Mouse (Mus musculus) G1E (cell line): ENCODE results near the gene Cracr2b. TPM values are rescaled to one million over a fixed set of nuclear protein-coding genes. Genes with fewer than 3 reads are reported as not detected.

Source experiments
- ATAC-seq: 2 replicates; pipeline ENCODE4 v1.8.0; 2016; ENCODE audit warnings: mild to moderate bottlenecking; ENCODE audit not compliant: insufficient number of reproducible peaks, poor library complexity, low FRiP score, severe bottlenecking; ENCODE audit errors: extremely low read depth
- DNase-seq: peaks from one replicate; pipeline ENCODE4 v3.0.0; 2012; ENCODE audit warnings: low spot score
- H3K27me3 ChIP-seq: 2 replicates; pipeline ENCODE4 v1.6.1; 2012; ENCODE audit warnings: mild to moderate bottlenecking, low read length, inconsistent platforms; ENCODE audit not compliant: insufficient read depth
- H3K36me3 ChIP-seq: replicated peaks from 2 replicates; pipeline ENCODE3; 2012; ENCODE audit warnings: mild to moderate bottlenecking, inconsistent platforms
- H3K4me1 ChIP-seq: 2 replicates; pipeline ENCODE4 v1.6.1; 2012; ENCODE audit warnings: low read depth, low read length, inconsistent platforms, mixed read lengths; ENCODE audit not compliant: insufficient read depth
- H3K4me3 ChIP-seq: 2 replicates; pipeline ENCODE4 v1.5.1; 2012; ENCODE audit warnings: low read depth, mild to moderate bottlenecking, inconsistent platforms, low read length, moderate library complexity, mixed read lengths
- H3K9me3 ChIP-seq: replicated peaks from 2 replicates; pipeline ENCODE4 v1.6.1; 2012; ENCODE audit warnings: inconsistent platforms
- CTCF ChIP-seq: IDR thresholded peaks from 2 replicates; pipeline ENCODE4 v1.5.1; 2012; ENCODE audit warnings: low read depth, low read length, inconsistent platforms, mixed read lengths
- GATA1 ChIP-seq: IDR thresholded peaks from 2 replicates; pipeline ENCODE4 v1.6.1; 2012; ENCODE audit warnings: borderline replicate concordance, low read length, inconsistent platforms, mixed read lengths
- GATA2 ChIP-seq: IDR thresholded peaks from 2 replicates; pipeline ENCODE4 v1.6.1; 2012; ENCODE audit warnings: low read depth, low read length, inconsistent platforms, borderline replicate concordance
- POLR2AphosphoS5 ChIP-seq: IDR thresholded peaks from 2 replicates; pipeline ENCODE4 v1.6.1; 2012; ENCODE audit warnings: low read depth, low read length, inconsistent platforms; ENCODE audit not compliant: insufficient replicate concordance
- TAL1 ChIP-seq: conservative IDR thresholded peaks from 2 replicates; pipeline ENCODE4 v1.6.1; 2012; ENCODE audit warnings: low read depth, low read length, inconsistent platforms, mixed read lengths
- polyA plus RNA-seq: library from polyadenylated mRNA; stranded (reverse); fragments of >175 nt; gene quantifications from 2 replicates; pipeline ENCODE4 v1.2.3, GENCODE M21; 2012
- total RNA-seq, 2 experiments: library from RNA; stranded (forward) in 1 of 2; stranded (reverse) in 1 of 2; fragments of 200-1000 nt in 1 of 2; fragments of >200 nt in 1 of 2; fragmentation: Nextera tagmentation in 1 of 2; gene quantifications; 2 replicates each; pipeline ENCODE4 v1.2.3; 2014 to 2017

The Cracr2b gene
- total and polyA plus RNA-seq, 3 experiments, result 0.44 TPM; not detected in 2

DNA sequence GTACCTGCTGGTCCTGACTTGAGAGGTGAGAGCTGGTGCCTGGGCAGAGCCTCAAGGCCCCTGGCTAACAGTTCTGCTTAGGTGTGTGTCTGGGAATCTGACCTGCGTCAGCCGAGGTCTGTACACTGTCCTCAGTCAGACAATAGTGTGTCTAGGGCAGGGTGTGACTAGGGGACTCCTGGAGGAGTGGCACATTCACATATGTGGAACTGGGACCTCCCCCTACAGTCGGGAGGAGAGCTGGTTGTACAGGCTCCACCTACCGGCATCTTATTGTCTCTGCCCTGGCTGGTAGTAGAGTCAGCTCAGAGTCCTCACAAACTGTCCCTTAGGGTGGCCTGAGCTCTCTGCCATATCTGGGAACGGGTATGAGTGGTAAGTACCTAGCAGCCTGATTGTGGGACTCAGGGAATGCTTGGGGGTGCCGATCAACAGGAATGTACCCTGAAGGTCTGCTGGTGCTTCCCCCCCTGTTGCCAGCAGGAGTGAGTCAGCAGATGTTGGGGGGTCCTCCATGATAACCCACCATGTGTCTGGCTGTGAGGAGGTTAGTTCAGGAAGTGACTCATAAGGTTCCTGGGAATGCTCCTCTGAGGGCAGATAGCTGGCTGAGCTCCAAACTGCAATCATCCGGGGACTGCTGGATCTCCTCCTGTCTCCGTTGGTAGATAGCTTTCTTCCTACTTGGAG is 7.8 kb downstream of the Cracr2b start:
- Histone ChIP-seq H3K4me3 (peak overlapping the region; percentile 78), H3K36me3 (peaks cover 49% of the 10 kb centered on the region), H3K27me3 (peaks cover 21% of the 10 kb centered on the region), H3K9me3 (no peaks in the 10 kb centered on the region), H3K4me1 (peaks cover 88% of the 10 kb centered on the region)
- peak; percentile 89 for ATAC-seq
- TF ChIP-seq POLR2AphosphoS5, result peak; percentile 9; the same call in 1 of the 2 replicates
- TF ChIP-seq GATA2, result no peak
- DNase-seq, result peak; percentile 94

DNA sequence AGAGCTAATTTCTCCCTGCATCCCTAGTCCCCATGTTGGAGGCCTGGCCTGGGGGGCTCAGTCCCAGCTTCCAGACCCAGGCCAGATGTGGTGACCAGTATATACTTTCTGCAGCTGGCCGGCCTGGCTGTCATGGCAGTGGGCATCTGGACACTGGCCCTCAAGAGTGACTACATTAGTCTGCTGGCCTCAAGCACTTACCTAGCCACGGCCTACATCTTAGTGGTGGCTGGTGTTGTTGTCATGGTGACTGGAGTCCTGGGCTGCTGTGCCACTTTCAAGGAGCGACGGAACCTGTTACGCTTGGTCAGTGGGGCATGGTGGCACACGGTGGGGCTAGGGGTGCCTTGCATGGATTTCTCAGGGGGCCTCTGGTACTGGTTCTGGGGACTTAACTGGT is 8.5 kb downstream of the Cracr2b start:
- H3K36me3 ChIP-seq, result peaks cover 49% of the 10 kb centered on the region
- H3K27me3 ChIP-seq, result peaks cover 14% of the 10 kb centered on the region
- peak overlapping the region; percentile 78 for H3K4me3 ChIP-seq
- H3K4me1 ChIP-seq, result peaks cover 89% of the 10 kb centered on the region
- H3K9me3 ChIP-seq, result no peaks in the 10 kb centered on the region
- no peak for DNase-seq
- TF ChIP-seq TAL1, result no peak
- no peak for TF ChIP-seq GATA2
- no peak for TF ChIP-seq CTCF
- ATAC-seq, result no peak

DNA sequence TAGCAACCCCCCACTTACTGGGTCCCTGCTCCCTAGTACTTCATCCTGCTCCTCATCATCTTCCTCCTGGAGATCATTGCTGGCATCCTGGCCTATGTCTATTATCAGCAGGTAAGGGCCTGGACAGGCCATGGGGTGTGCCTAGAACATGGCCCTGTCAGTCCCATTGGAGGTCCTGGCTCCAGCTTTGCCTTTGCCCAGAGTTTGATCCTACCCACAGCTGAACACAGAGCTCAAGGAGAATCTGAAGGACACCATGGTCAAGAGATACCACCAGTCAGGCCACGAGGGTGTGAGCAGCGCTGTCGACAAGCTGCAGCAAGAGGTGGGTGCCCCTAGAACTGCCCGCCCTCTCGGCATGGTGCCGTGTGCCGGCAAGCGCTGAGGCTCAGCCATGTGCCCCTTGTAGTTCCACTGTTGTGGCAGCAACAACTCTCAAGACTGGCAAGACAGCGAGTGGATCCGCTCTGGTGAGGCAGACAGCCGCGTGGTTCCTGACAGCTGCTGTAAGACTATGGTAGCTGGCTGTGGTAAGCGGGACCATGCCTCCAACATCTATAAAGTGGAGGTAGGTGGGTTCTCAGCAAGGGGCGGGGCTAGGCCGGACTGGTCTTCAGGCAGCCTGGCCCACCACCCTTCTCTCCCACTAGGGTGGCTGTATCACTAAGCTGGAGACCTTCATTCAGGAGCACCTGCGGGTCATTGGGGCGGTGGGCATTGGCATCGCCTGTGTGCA is 9.2 kb downstream of the Cracr2b start:
- H3K4me3 ChIP-seq, result peak overlapping the region; percentile 78; the same call in 1 of the 2 replicates
- DNase-seq, result no peak
- TF ChIP-seq GATA2 (no peak), CTCF (no peak), POLR2AphosphoS5 (no peak), TAL1 (no peak), GATA1 (no peak)
- H3K27me3 ChIP-seq, result peaks cover 7% of the 10 kb centered on the region; the same call in 1 of the 2 replicates
- no peak for ATAC-seq
- peaks cover 83% of the 10 kb centered on the region for H3K4me1 ChIP-seq
- H3K36me3 ChIP-seq, result peaks cover 49% of the 10 kb centered on the region
- H3K9me3 ChIP-seq, result no peaks in the 10 kb centered on the region

DNA sequence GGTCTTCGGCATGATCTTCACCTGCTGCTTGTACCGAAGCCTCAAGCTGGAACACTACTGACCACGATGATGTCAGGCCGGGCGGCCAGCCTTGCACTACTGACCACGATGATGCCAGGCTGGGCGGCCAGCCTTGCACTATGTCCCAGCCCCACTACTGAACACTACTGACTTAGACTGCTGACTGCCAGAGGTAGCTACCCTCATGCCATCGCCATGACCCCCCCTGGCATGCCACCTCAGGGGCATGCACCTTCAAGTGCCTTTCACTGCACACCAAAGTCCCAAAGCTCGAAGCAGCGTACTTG is 9.7 kb downstream of the Cracr2b start:
- Histone ChIP-seq H3K27me3 (peaks cover 3% of the 10 kb centered on the region; the same call in 1 of the 2 replicates), H3K4me3 (peak overlapping the region; percentile 24; the same call in 1 of the 2 replicates), H3K36me3 (peaks cover 49% of the 10 kb centered on the region), H3K9me3 (no peaks in the 10 kb centered on the region), H3K4me1 (peaks cover 81% of the 10 kb centered on the region)
- DNase-seq (no peak), ATAC-seq (no peak)
- TF ChIP-seq GATA1, result no peak
- no peak for TF ChIP-seq TAL1
- no peak for TF ChIP-seq GATA2
- no peak for TF ChIP-seq CTCF
- no peak for TF ChIP-seq POLR2AphosphoS5

DNA sequence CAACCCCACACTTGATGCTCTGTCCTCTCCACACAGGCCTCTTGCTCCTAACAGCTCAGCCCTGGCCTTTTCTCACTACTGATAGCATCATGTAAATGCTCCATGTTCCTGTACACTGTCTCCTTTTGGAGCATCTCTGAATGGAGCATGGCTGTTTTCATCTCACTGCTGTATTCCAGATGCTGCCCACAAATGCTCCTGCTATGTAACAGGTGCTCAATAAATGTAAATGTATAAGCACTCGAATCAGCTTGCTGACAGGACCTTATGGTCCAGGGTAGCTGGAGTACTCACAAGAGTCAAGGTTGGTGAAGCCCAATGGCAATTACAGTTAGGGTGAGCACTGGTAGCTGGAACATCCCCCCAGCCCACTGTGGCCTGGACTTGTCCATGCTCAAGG is 10.3 kb downstream of the Cracr2b start:
- ATAC-seq (no peak), DNase-seq (no peak)
- TF ChIP-seq CTCF, result no peak
- no peak for TF ChIP-seq TAL1
- no peak for TF ChIP-seq GATA2
- no peak for TF ChIP-seq POLR2AphosphoS5
- TF ChIP-seq GATA1, result no peak
- H3K9me3 ChIP-seq, result no peaks in the 10 kb centered on the region
- no peak overlapping the region for H3K4me3 ChIP-seq
- H3K36me3 ChIP-seq, result peaks cover 49% of the 10 kb centered on the region
- no peaks in the 10 kb centered on the region for H3K27me3 ChIP-seq
- H3K4me1 ChIP-seq, result peaks cover 81% of the 10 kb centered on the region

DNA sequence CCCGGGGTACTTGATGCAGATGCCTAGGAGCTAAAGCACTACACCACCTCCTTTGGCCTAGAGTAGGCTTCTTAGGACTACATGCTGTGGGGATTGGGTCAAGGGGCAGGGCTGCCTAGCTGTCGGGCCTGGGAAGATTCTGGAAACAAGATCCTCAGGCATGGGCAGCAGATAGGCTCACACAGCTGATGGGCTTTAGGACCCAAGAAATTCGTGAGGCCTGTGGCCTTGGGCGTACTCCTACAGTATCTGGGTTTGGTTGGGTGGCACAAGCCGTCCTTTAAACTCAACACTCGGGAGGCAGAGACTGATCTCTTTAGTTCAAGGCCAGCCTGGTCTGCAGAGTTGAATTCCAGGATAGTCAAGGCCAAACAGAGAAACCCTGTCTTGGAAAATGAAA is 11.3 kb downstream of the Cracr2b start:
- TF ChIP-seq TAL1, result no peak
- no peak for TF ChIP-seq POLR2AphosphoS5
- no peak for TF ChIP-seq CTCF
- no peak for TF ChIP-seq GATA1
- TF ChIP-seq GATA2, result no peak
- H3K4me3 ChIP-seq, result no peak overlapping the region
- H3K9me3 ChIP-seq, result no peaks in the 10 kb centered on the region
- DNase-seq (no peak), ATAC-seq (no peak)
- peaks cover 84% of the 10 kb centered on the region for H3K4me1 ChIP-seq
- H3K36me3 ChIP-seq, result peaks cover 50% of the 10 kb centered on the region
- no peaks in the 10 kb centered on the region for H3K27me3 ChIP-seq
